Mouse (Mus musculus) stomach, embryonic 16.5 days (tissue): ENCODE measurements around the gene C2. TPM values are rescaled to one million over a fixed set of nuclear protein-coding genes. Genes with fewer than 3 reads are reported as not detected.

Experiments
- ATAC-seq: fragments of 200-750 bp; cut with Nextera tagmentation; 2 replicates; pipeline ENCODE4 v1.8.0; 2017; ENCODE audit warnings: moderate number of reproducible peaks, moderate TSS enrichment; ENCODE audit not compliant: insufficient read depth, low FRiP score
- H3K27ac ChIP-seq: fragments of 300-500 bp; sonication (generic); 2 replicates; pipeline ENCODE4 v1.5.1; 2014; ENCODE audit warnings: low read length
- H3K27me3 ChIP-seq: fragments of 300-500 bp; sonication (generic); 2 replicates; pipeline ENCODE4 v1.6.1; 2014; ENCODE audit warnings: low read length, control low read depth, mixed read lengths; ENCODE audit not compliant: control insufficient read depth, insufficient read depth
- H3K36me3 ChIP-seq: fragments of 300-500 bp; sonication (generic); 2 replicates; pipeline ENCODE4 v1.6.1; 2014; ENCODE audit warnings: low read length; ENCODE audit not compliant: control insufficient read depth, insufficient read depth
- H3K4me1 ChIP-seq: fragments of 300-500 bp; sonication (generic); 2 replicates; pipeline ENCODE4 v1.6.1; 2014; ENCODE audit warnings: low read length, control low read depth, mixed read lengths; ENCODE audit not compliant: control insufficient read depth, insufficient read depth
- H3K4me2 ChIP-seq: fragments of 300-500 bp; sonication (generic); 2 replicates; pipeline ENCODE4 v1.6.1; 2014; ENCODE audit warnings: low read depth, low read length, mixed read lengths
- H3K4me3 ChIP-seq: fragments of 300-500 bp; sonication (generic); replicated peaks from 2 replicates; pipeline ENCODE4 v1.5.1; 2014; ENCODE audit warnings: mild to moderate bottlenecking, low read length
- H3K9ac ChIP-seq: fragments of 300-500 bp; sonication (generic); 2 replicates; pipeline ENCODE4 v1.6.1; 2014; ENCODE audit warnings: low read length
- H3K9me3 ChIP-seq: fragments of 300-500 bp; sonication (generic); replicated peaks from 2 replicates; pipeline ENCODE4 v1.6.1; 2016; ENCODE audit warnings: low read length, control low read depth; ENCODE audit not compliant: control insufficient read depth
- WGBS: fragments of 180-500 bp; shearing (Covaris S2); extraction: QIAGEN DNeasy Blood & Tissue Kit; methylation state at CpG from one replicate; pipeline ENCODE4 v1.1.7; 2014; 5-methylcytosine and 5-hydroxymethylcytosine counted together
- polyA plus RNA-seq: library from polyadenylated mRNA; unstranded; fragments of >200 nt; fragmentation: Nextera tagmentation; extraction: Ambion mirVana; gene quantifications from 2 replicates; pipeline ENCODE4 v1.2.1, GENCODE M21; 2015

C2 gene
- polyA plus RNA-seq, 1 experiment from 2014 or later = 5.5 TPM

DNA sequence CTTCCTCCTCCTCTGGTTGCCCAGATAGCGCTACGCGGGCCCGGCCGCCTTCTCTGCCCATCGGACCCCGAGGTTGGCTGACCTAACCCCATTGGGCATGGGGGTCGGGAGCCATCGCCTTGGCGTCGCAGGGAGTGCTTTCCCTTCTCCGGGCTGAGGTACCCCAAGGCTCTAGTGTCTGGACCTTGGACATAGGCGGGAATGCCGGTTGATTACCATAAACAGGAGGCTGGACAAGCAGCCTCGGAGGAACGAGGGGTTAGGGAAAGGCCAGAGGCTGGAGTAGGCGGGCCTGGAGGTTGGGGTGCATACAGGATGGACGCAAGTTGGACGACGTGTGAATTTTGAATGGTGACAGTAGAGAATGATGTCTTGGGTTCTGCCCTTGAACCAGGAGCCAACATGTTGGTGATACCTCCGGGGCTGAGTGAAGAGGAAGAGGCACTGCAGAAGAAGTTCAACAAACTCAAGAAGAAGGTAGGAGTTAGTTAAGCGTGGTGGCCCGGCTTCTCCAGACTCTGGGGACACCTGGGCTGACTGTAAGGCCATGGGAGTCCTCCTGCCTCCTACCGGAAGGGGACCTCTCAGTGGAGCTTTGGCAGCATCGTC, 47.4 kb downstream of the C2 start:
- ATAC-seq = no peak
- H3K4me2 ChIP-seq = peak overlapping the region; percentile 70
- H3K4me1 ChIP-seq = peaks cover 16% of the 10 kb centered on the region
- peak overlapping the region; percentile 95 for H3K9ac ChIP-seq
- peak overlapping the region; percentile 84 for H3K4me3 ChIP-seq
- under 1% methylated on average over 25 of the region's 25 CpGs for WGBS
- H3K27me3 ChIP-seq = no peaks in the 10 kb centered on the region
- H3K9me3 ChIP-seq = no peaks in the 10 kb centered on the region
- H3K27ac ChIP-seq = peak overlapping the region; percentile 25; the same call in 1 of the 2 replicates
- 0 out of 2 replicates have a peak, but pooled peaks cover 15% of the 10 kb centered on the region for H3K36me3 ChIP-seq

DNA sequence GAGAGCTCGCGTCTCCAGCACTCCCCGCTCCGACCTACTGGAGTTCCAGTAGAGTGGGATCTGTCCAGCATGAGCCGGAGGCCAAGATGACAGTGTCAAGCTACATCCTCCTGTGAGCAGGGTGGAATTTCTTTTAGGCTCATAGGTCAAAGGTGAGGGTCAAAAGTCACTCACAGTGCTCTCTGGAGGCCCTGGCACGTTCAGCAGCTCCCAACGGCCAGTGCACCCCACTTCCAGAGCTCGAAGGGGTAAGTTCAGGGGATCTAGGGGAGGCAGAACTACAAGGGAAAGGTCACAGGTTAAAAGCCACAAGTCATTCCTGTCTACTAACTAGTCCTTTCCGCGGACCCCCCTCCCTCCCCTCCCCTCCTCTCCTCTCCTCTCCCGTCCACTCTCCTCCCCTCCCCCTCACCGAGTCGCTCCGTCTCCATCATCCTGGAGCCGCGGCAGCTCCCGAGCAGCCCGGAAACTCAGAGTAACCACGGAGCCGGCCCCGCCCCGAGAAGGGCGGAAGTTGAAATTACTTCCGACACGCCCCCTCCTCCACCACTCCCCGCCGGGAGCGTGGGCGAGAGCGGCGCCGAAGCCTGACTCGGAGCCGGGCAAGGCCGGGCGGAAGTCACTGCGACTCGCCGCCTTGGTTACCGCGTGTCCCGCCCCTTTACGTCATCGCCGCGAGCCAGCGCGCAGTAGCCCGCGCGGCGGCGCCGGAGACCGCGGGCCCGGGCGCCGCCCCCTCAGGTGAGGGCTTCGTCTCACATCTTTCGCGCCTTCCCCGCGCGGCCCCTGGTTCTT, 48.1 kb downstream of the C2 start, which contains the start of the genes Skiv2l and Nelfe:
Skiv2l (minus strand) TSS at position 489 of the 795 bp plus-strand sequence.
Nelfe (plus strand) TSS at position 670 of the 795 bp plus-strand sequence.
- H3K4me1 ChIP-seq = peaks cover 16% of the 10 kb centered on the region
- no peaks in the 10 kb centered on the region for H3K9me3 ChIP-seq
- H3K36me3 ChIP-seq = 0 out of 2 replicates have a peak, but pooled peaks cover 15% of the 10 kb centered on the region
- H3K9ac ChIP-seq = peak within 1 kb of the TSS; percentile 95
- H3K27me3 ChIP-seq = no peaks in the 10 kb centered on the region
- peak within 1 kb of the TSS; percentile 84 for H3K4me3 ChIP-seq
- peak within 1 kb of the TSS; percentile 25; the same call in 1 of the 2 replicates for H3K27ac ChIP-seq
- ATAC-seq = peak; percentile 97
- peak within 1 kb of the TSS; percentile 94 for H3K4me2 ChIP-seq
- under 1% methylated on average over 65 of the region's 65 CpGs for WGBS

DNA sequence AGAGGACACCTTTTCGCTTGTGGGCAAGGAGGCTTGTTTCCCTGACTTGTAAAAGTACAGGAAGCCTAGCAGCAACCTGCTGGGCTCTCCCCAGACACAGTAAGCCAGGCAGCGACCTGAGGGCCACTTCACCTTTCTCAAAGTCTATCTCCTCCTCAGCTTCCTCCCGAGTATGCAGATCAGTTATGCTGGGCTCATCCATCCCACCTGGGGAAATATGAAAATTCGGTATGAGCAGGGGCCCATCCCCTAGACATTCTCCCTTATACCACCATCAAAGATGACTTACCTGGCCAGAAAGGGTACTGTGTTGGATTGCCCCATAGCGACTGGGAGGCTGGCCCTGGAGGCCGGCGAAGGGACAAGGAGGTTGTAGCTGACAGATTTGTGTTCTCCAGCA, 50.5 kb downstream of the C2 start:
- Histone ChIP-seq H3K9me3 (no peaks in the 10 kb centered on the region), H3K9ac (no peak overlapping the region), H3K36me3 (peaks cover 11% of the 10 kb centered on the region; the same call in 1 of the 2 replicates), H3K27me3 (no peaks in the 10 kb centered on the region), H3K27ac (no peak overlapping the region), H3K4me1 (peaks cover 16% of the 10 kb centered on the region), H3K4me2 (no peak overlapping the region), H3K4me3 (no peak overlapping the region)
- no peak for ATAC-seq
- 92% methylated on average over 7 of the region's 7 CpGs for WGBS

DNA sequence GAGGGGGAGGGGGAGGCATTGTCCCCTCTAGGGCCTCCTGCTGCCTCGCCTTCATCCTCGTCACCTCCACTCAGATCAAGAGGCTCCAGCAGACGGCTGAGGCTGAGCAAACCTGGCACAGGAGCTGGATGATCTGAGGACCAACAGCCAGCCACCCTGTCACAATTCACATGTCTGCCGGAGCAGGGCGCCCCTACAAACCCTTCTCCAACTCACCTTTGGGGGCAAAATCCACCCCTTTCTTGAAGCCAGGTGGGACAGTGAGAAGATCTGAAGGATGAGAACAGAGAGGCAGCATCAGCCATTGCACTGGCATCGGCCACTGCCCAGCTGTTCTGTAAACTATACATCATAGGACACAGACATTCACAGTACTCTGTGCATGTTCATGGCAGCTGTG, 50.9 kb downstream of the C2 start:
- Histone ChIP-seq H3K9ac (no peak overlapping the region), H3K4me3 (no peak overlapping the region), H3K9me3 (no peaks in the 10 kb centered on the region), H3K27me3 (no peaks in the 10 kb centered on the region), H3K4me1 (peaks cover 16% of the 10 kb centered on the region), H3K36me3 (peaks cover 11% of the 10 kb centered on the region; the same call in 1 of the 2 replicates), H3K4me2 (no peak overlapping the region), H3K27ac (no peak overlapping the region)
- ATAC-seq = no peak
- 84% methylated on average over 6 of the region's 6 CpGs for WGBS

DNA sequence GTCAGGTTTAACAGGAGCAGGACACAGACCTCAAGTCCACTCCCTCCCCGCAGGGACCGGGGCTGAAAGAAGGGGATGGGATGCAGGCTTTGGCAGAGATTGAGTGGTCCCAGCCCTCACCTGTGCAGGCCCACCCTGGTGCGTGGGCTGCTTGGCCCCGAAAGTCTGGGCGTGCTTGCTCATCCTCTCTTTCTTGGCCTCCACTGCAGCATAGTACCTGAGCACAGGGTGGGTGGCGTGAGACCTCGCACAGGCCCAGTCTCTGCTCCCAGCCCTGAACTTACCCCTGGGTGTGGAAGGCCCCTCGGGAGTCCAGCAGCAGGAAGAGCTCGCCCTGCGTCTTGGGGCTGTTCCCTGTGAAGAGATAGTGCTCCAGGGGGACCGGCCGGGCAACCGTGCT, 53.2 kb downstream of the C2 start:
- peaks cover 7% of the 10 kb centered on the region for H3K4me1 ChIP-seq
- no peaks in the 10 kb centered on the region for H3K9me3 ChIP-seq
- no peak for ATAC-seq
- H3K4me3 ChIP-seq = no peak overlapping the region
- H3K4me2 ChIP-seq = no peak overlapping the region
- no peak overlapping the region for H3K9ac ChIP-seq
- H3K36me3 ChIP-seq = peaks cover 12% of the 10 kb centered on the region; the same call in 1 of the 2 replicates
- H3K27me3 ChIP-seq = no peaks in the 10 kb centered on the region
- 89% methylated on average over 13 of the region's 13 CpGs for WGBS
- no peak overlapping the region for H3K27ac ChIP-seq

- Histone ChIP-seq H3K27ac (no peak overlapping the region), H3K27me3 (no peaks in the 10 kb centered on the region), H3K36me3 (peaks cover 5% of the 10 kb centered on the region; the same call in 1 of the 2 replicates), H3K4me2 (no peak overlapping the region), H3K4me3 (no peak overlapping the region), H3K9ac (no peak overlapping the region), H3K9me3 (no peaks in the 10 kb centered on the region), H3K4me1 (peaks cover 12% of the 10 kb centered on the region)
- 86% methylated on average over 6 of the region's 6 CpGs for WGBS
- ATAC-seq = no peak
Measured at GRCm38 (mm10) chr17:34840736-34841307, 57.2 kb downstream of the C2 start.

DNA sequence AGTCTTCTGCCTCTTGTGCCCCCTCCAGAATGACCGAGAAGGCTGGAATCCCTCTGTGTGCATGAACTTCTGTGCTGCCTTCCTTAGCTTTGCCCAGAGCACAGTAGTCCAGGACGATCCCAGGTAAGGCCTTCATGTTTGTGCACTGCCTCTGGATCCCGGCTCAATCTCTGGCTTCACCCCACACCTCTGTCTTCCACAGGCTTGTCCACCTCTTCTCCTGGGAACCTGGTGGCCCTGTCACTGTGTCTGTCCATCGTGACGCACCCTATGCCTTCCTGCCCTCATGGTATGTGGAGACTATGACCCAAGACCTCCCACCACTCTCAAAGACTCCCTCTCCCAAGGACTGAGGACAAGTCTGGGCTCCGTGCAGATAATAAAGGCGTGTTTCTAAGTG, 59.3 kb downstream of the C2 start:
- Histone ChIP-seq H3K4me1 (peaks cover 14% of the 10 kb centered on the region), H3K9ac (no peak overlapping the region), H3K36me3 (peaks cover 5% of the 10 kb centered on the region; the same call in 1 of the 2 replicates), H3K27ac (no peak overlapping the region), H3K9me3 (no peaks in the 10 kb centered on the region), H3K4me3 (no peak overlapping the region), H3K27me3 (no peaks in the 10 kb centered on the region), H3K4me2 (no peak overlapping the region)
- 85% methylated on average over 7 of the region's 7 CpGs for WGBS
- no peak for ATAC-seq

GRCm38 (mm10) chr17:34837464-34838324, 60.4 kb downstream of the C2 start:
- Histone ChIP-seq H3K9me3 (no peaks in the 10 kb centered on the region), H3K27ac (peak overlapping the region; percentile 69; the same call in 1 of the 2 replicates), H3K27me3 (no peaks in the 10 kb centered on the region), H3K4me2 (peak overlapping the region; percentile 97), H3K36me3 (0 out of 2 replicates have a peak, but pooled peaks cover 5% of the 10 kb centered on the region), H3K4me3 (peak overlapping the region; percentile 85), H3K9ac (peak overlapping the region; percentile 81), H3K4me1 (peaks cover 14% of the 10 kb centered on the region)
- WGBS = 33% methylated on average over 43 of the region's 43 CpGs
- peak; percentile 26; the same call in 1 of the 2 replicates for ATAC-seq
